Mouse (Mus musculus) liver, embryonic 14 days (tissue): Measurements from ENCODE around the gene Nlrp4a. TPM values are rescaled to one million over a fixed set of nuclear protein-coding genes. Genes with fewer than 3 reads are reported as not detected.

Source experiments
- polyA plus RNA-seq: library from polyadenylated mRNA; depleted of rRNA; stranded (reverse); fragments of >200 nt; gene quantifications from 2 replicates; pipeline ENCODE4 v1.2.3, GENCODE M21; 2012; rRNA removed

Gene Nlrp4a
- polyA plus RNA-seq = not detected in 2 replicates

DNA sequence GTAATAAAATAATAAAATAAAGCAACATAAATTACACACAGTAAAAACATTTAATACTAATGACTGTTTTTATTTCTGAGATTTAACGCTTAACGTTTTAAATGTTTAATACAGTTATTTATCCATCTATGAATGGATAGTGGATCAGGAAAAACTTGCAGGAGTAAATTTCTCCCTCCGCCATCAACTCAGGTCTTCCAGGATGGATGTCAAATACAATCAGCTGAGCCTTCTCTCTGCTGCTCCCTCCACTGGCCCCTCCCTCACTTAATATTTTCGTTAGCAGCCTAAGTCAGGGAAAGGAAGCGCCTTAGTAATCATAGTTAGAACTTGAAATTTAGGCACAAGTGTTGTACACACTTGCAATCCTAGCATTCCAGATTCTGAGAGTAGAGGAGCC lies at the start of gene Nlrp4a:
Gene Nlrp4a, plus strand, starts transcription at position 301 of the 400 bp plus-strand sequence.

GRCm38 (mm10) chr7:26403600-26403999 lies 31.3 kb upstream of the Nlrp4a start, which contains the start of gene Nlrp9c:
Gene Nlrp9c, minus strand, starts transcription at chr7:26403700.

Other genes with a start within 250 kb of the Nlrp4a start
- not detected in 2 replicates for gene Vmn1r184, start 174.8 kb upstream of the Nlrp4a start, polyA plus RNA-seq
- gene Cyp2a4, start 127.9 kb upstream of the Nlrp4a start, polyA plus RNA-seq = 0.05 and 0.08 TPM in 2 replicates
- gene Nlrp9c, start 31.4 kb upstream of the Nlrp4a start, polyA plus RNA-seq = not detected in 2 replicates
- not detected in 2 replicates for gene Nlrp9a, start 99.9 kb downstream of the Nlrp4a start, polyA plus RNA-seq
- not detected in 2 replicates for gene Vmn1r185, start 183.4 kb downstream of the Nlrp4a start, polyA plus RNA-seq